Mouse (Mus musculus) G1E (cell line): ENCODE results near the gene Tsc2.

ENCODE experiments used
- CTCF ChIP-seq: IDR thresholded peaks from 2 replicates; pipeline ENCODE4 v1.5.1; 2012; ENCODE audit warnings: low read depth, low read length, inconsistent platforms, mixed read lengths
- GATA1 ChIP-seq: IDR thresholded peaks from 2 replicates; pipeline ENCODE4 v1.6.1; 2012; ENCODE audit warnings: borderline replicate concordance, low read length, inconsistent platforms, mixed read lengths
- GATA2 ChIP-seq: IDR thresholded peaks from 2 replicates; pipeline ENCODE4 v1.6.1; 2012; ENCODE audit warnings: low read depth, low read length, inconsistent platforms, borderline replicate concordance
- POLR2AphosphoS5 ChIP-seq: IDR thresholded peaks from 2 replicates; pipeline ENCODE4 v1.6.1; 2012; ENCODE audit warnings: low read depth, low read length, inconsistent platforms; ENCODE audit not compliant: insufficient replicate concordance
- TAL1 ChIP-seq: conservative IDR thresholded peaks from 2 replicates; pipeline ENCODE4 v1.6.1; 2012; ENCODE audit warnings: low read depth, low read length, inconsistent platforms, mixed read lengths

GRCm38 (mm10) chr17:24559146-24559545, 73.3 kb downstream of the Tsc2 start:
- TF ChIP-seq GATA2: no peak
- no peak for TF ChIP-seq CTCF
- TF ChIP-seq GATA1: no peak
- TF ChIP-seq POLR2AphosphoS5: no peak
- TF ChIP-seq TAL1: no peak
